Mouse (Mus musculus) forebrain, embryonic 16.5 days (tissue): ENCODE data around the gene Zc3h12a. TPM values are rescaled to one million over a fixed set of nuclear protein-coding genes. Genes with fewer than 3 reads are reported as not detected.
A peak's percentile ranks its signal among the peaks of the same experiment; 100 is the strongest.

Experiments
- ATAC-seq: fragments of 200-750 bp; cut with Nextera tagmentation; 2 replicates; pipeline ENCODE4 v1.8.0; 2017; ENCODE audit warnings: mild to moderate bottlenecking, moderate library complexity
- H3K27ac ChIP-seq: fragments of 300-500 bp; sonication (generic); 2 replicates; pipeline ENCODE4 v1.5.1; 2014; ENCODE audit warnings: low read length, control low read depth
- H3K27me3 ChIP-seq: fragments of 300-500 bp; sonication (generic); replicated peaks from 2 replicates; pipeline ENCODE4 v1.6.1; 2014; ENCODE audit warnings: low read length; ENCODE audit not compliant: control insufficient read depth, insufficient read depth
- H3K36me3 ChIP-seq: fragments of 300-500 bp; sonication (generic); 2 replicates; pipeline ENCODE4 v1.6.1; 2014; ENCODE audit not compliant: control insufficient read depth, insufficient read depth
- H3K4me1 ChIP-seq: fragments of 300-500 bp; sonication (generic); replicated peaks from 2 replicates; pipeline ENCODE4 v1.6.1; 2014; ENCODE audit warnings: low read length; ENCODE audit not compliant: control insufficient read depth, insufficient read depth
- H3K4me2 ChIP-seq: fragments of 300-500 bp; sonication (generic); 2 replicates; pipeline ENCODE4 v1.6.1; 2014; ENCODE audit warnings: mild to moderate bottlenecking, low read length, control low read depth
- H3K4me3 ChIP-seq: fragments of 300-500 bp; sonication (generic); replicated peaks from 2 replicates; pipeline ENCODE4 v1.5.1; 2014; ENCODE audit warnings: mild to moderate bottlenecking, low read length, control low read depth
- H3K9ac ChIP-seq: fragments of 300-500 bp; sonication (generic); replicated peaks from 2 replicates; pipeline ENCODE4 v1.6.1; 2014; ENCODE audit warnings: low read depth, low read length, control low read depth
- H3K9me3 ChIP-seq: fragments of 300-500 bp; sonication (generic); 2 replicates; pipeline ENCODE4 v1.6.1; 2016; ENCODE audit warnings: low read length; ENCODE audit not compliant: control insufficient read depth
- WGBS: fragments of 180-500 bp; shearing (Covaris S2); extraction: QIAGEN DNeasy Blood & Tissue Kit; methylation state at CpG from one replicate; pipeline ENCODE4 v1.1.7; 2014; 5-methylcytosine and 5-hydroxymethylcytosine counted together
- polyA plus RNA-seq: library from polyadenylated mRNA; unstranded; fragments of >200 nt; fragmentation: Nextera tagmentation; extraction: Ambion mirVana; gene quantifications from 2 replicates; pipeline ENCODE4 v1.2.1, GENCODE M21; 2015

Zc3h12a gene
- 0.13 TPM in 1 of 2 replicates, not detected in the other for polyA plus RNA-seq

DNA sequence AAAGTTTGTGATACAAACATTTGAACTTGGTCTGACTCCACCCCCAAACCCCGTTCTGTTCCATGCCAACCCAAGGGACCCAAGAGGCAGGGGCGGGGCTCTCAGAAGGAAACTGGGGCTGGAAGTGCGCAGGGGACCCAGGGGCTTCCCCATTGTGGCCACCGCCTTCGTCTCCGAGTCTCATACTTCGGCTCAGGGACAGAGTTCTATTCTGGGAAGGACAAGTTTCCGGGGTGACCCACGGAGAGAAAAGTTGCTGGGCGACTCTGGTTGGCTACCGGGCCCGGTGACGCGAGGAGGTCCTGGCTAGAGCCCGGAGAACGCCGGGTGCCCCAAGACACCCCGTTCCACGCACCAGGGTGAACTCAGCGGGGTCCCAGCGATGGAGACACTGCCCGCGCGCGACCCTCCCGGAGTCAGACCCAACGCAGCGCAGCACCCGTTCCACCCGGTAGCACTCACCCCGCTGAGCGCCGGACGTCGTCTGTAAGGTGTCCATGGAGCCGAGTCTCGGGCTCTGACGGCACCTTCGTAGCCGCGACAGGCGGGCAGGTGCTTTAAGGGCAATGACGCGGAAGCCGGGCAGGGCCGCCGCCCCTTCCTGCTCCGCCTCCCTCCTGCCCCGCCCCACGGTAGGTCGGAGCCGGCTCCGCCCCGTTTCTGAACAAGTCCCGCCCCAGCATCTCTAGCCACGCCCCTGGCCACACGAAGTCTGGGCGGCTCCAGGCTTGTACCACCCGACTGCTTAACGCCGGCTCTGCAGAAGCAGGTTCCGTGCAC lies at the start of gene Zc3h12a:
Gene Zc3h12a (minus strand): TSS at position 536 of the 780 bp plus-strand sequence.
- no peak within 1 kb of the TSS for H3K27ac ChIP-seq
- peak; percentile 85 for ATAC-seq
- peaks cover 12% of the 10 kb centered on the region for H3K4me1 ChIP-seq
- WGBS: 2% methylated on average over 60 of the region's 62 CpGs
- H3K27me3 ChIP-seq: peaks cover 16% of the 10 kb centered on the region
- H3K4me3 ChIP-seq: peak within 1 kb of the TSS; percentile 65
- H3K9me3 ChIP-seq: no peaks in the 10 kb centered on the region
- no peaks in the 10 kb centered on the region for H3K36me3 ChIP-seq
- peak within 1 kb of the TSS; percentile 67 for H3K9ac ChIP-seq
- peak within 1 kb of the TSS; percentile 96 for H3K4me2 ChIP-seq

DNA sequence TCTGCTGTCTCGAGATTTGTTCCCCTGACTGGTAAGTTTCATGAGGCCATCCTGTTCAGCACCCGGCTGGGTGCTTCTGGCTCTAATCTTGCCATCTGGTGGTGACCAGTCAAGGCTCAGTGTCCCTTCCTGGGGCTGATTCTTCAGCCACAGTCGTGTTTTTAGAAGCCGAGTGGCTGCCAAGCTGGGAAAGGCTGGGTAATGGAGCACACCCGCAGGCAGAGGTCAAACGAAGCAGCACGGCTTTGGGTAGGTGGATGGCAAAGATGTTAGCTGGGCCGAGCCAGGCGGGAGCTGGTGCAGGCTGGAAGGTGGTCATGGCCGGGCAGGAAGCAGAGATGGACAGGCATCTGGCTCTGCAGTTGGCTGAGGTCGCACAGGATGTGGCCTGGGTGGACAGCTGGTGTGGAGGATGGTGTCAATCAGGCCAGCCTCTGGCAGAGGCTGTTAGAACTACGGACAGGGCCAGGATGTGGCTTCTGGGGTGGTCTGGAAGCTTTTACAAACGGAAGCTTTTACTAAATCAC lies 49.1 kb upstream of the Zc3h12a start:
- Histone ChIP-seq H3K4me2 (no peak overlapping the region), H3K27me3 (no peaks in the 10 kb centered on the region), H3K4me1 (no peaks in the 10 kb centered on the region), H3K4me3 (no peak overlapping the region), H3K27ac (no peak overlapping the region), H3K36me3 (no peaks in the 10 kb centered on the region), H3K9ac (no peak overlapping the region), H3K9me3 (no peaks in the 10 kb centered on the region)
- no peak for ATAC-seq
- 62% methylated on average over 13 of the region's 13 CpGs for WGBS

- no peak overlapping the region for H3K4me3 ChIP-seq
- H3K4me1 ChIP-seq: no peaks in the 10 kb centered on the region
- no peaks in the 10 kb centered on the region for H3K36me3 ChIP-seq
- no peaks in the 10 kb centered on the region for H3K27me3 ChIP-seq
- no peaks in the 10 kb centered on the region for H3K9me3 ChIP-seq
- ATAC-seq: no peak
- no peak overlapping the region for H3K9ac ChIP-seq
- no peak overlapping the region for H3K27ac ChIP-seq
- no peak overlapping the region for H3K4me2 ChIP-seq
- WGBS: 94% methylated on average over 5 of the region's 5 CpGs
Measured at GRCm38 (mm10) chr4:125176190-125176589, 48.5 kb upstream of the Zc3h12a start.

DNA sequence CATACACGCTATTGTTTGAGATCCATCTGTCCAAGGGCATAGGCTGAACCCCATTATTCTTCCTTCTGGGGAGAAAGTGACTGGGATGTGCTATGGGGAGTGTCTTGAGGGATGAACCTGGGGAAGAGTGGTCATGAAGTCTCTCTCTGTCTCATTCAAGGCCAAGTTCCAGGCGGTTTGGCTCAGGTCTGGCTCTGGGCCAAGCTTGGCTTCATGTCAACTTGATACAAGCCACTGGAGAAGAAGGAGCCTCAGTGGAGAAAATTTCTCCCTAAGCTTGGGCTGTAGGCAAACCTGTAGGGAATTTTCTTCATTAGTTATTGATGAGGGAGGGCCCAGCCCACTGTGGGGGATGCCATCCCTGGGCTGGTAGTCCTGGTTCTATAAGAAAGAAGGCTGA lies 48.0 kb upstream of the Zc3h12a start:
- no peaks in the 10 kb centered on the region for H3K9me3 ChIP-seq
- H3K36me3 ChIP-seq: no peaks in the 10 kb centered on the region
- no peaks in the 10 kb centered on the region for H3K4me1 ChIP-seq
- WGBS: 47% methylated on average over 2 of the region's 2 CpGs
- H3K4me3 ChIP-seq: no peak overlapping the region
- no peak for ATAC-seq
- no peak overlapping the region for H3K9ac ChIP-seq
- H3K27ac ChIP-seq: no peak overlapping the region
- no peaks in the 10 kb centered on the region for H3K27me3 ChIP-seq
- H3K4me2 ChIP-seq: no peak overlapping the region

DNA sequence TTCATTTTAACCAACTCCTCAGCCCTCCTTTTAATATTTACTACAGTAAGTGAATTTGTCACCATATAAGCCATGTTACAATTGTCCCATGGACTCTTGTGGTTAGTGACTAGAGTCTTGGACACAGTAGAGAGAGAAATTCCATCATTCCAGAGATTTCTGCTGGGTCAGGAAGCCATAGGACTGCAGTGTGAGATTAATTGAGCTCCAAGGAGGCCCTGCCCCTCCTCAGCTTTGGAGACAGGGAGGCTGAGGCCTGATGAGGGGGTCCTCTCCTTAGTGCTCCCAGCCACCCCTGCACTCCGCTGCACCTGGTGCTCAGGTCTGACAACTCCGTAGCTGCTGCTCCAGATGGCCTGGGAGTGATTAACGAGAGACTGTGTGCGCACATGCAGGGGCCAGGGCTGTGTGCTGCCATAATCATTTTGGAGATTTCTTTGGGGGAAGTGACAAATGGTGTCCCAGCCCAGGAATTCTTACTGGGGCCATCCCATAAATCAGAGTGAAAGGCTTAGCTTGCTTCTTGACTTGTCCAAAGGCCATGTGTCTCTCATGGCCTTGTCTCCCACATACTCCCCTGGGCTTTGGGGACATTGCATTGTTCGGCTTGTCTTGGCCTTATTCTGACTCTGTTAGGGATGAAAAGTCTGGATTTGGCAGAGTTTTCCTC lies 47.0 kb upstream of the Zc3h12a start:
- H3K4me1 ChIP-seq: no peaks in the 10 kb centered on the region
- H3K9ac ChIP-seq: no peak overlapping the region
- H3K4me3 ChIP-seq: no peak overlapping the region
- no peak overlapping the region for H3K4me2 ChIP-seq
- ATAC-seq: no peak
- no peaks in the 10 kb centered on the region for H3K9me3 ChIP-seq
- no peak overlapping the region for H3K27ac ChIP-seq
- no peaks in the 10 kb centered on the region for H3K36me3 ChIP-seq
- 56% methylated on average over 5 of the region's 5 CpGs for WGBS
- no peaks in the 10 kb centered on the region for H3K27me3 ChIP-seq

DNA sequence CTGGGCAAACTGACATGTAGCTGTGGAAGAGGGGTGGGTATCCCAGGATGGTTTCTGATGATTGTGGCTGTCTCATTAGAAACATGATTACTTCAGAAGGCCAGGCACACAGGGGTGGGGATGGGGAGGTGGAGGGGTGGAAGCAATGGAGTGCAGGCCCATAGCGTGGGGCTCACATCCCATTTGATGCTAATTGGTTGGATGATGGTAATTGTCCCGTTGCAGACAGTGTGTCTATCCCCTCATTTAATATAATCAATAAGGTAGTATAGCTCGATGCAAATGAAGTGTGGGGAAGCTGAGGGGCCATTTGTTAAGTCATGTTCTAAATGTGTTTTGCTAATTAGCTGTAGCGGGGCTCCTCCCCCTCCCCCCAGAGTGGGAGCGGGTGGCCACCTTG lies 45.5 kb upstream of the Zc3h12a start:
- Histone ChIP-seq H3K27me3 (no peaks in the 10 kb centered on the region), H3K4me1 (no peaks in the 10 kb centered on the region), H3K4me3 (no peak overlapping the region), H3K4me2 (no peak overlapping the region), H3K9ac (no peak overlapping the region), H3K9me3 (no peaks in the 10 kb centered on the region), H3K36me3 (no peaks in the 10 kb centered on the region), H3K27ac (no peak overlapping the region)
- WGBS: 26% methylated on average over 5 of the region's 5 CpGs
- no peak for ATAC-seq

GRCm38 (mm10) chr4:125172736-125173135 lies 45.1 kb upstream of the Zc3h12a start:
- Histone ChIP-seq H3K4me1 (no peaks in the 10 kb centered on the region), H3K4me3 (no peak overlapping the region), H3K9ac (no peak overlapping the region), H3K4me2 (no peak overlapping the region), H3K36me3 (no peaks in the 10 kb centered on the region), H3K27ac (no peak overlapping the region), H3K27me3 (no peaks in the 10 kb centered on the region), H3K9me3 (no peaks in the 10 kb centered on the region)
- 89% methylated on average over 13 of the region's 13 CpGs for WGBS
- no peak for ATAC-seq

DNA sequence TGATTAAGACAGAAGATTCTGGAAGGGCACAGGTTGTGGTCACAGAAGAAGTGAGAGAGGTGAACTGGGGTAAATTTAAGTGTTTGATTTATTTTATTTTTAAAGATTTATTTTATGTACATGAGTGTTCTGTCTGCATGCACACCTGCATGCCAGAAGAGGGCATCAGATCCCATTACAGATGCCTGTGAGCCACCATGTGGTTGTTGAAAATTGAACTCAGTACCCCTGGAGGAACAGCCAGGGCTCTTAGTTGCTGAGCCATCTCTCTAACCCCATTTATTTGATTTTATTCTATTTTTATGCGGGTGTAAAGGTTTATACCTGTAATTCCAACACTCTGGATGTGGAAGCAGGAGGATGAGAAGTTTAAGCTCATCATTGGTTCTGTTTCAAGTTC lies 40.1 kb upstream of the Zc3h12a start:
- WGBS: 93% methylated on average over 1 of the region's 1 CpGs
- no peak overlapping the region for H3K4me2 ChIP-seq
- ATAC-seq: no peak
- no peak overlapping the region for H3K4me3 ChIP-seq
- H3K9ac ChIP-seq: no peak overlapping the region
- no peaks in the 10 kb centered on the region for H3K27me3 ChIP-seq
- no peak overlapping the region for H3K27ac ChIP-seq
- H3K9me3 ChIP-seq: no peaks in the 10 kb centered on the region
- no peaks in the 10 kb centered on the region for H3K36me3 ChIP-seq
- H3K4me1 ChIP-seq: no peaks in the 10 kb centered on the region

GRCm38 (mm10) chr4:125164861-125165260 lies 37.2 kb upstream of the Zc3h12a start:
- no peak overlapping the region for H3K4me2 ChIP-seq
- H3K4me1 ChIP-seq: peaks cover 4% of the 10 kb centered on the region; the same call in 1 of the 2 replicates
- no peaks in the 10 kb centered on the region; the same call in 1 of the 2 replicates for H3K27me3 ChIP-seq
- no peak overlapping the region for H3K4me3 ChIP-seq
- no peaks in the 10 kb centered on the region for H3K36me3 ChIP-seq
- H3K9ac ChIP-seq: no peak overlapping the region
- ATAC-seq: no peak
- 87% methylated on average over 6 of the region's 6 CpGs for WGBS
- H3K9me3 ChIP-seq: no peaks in the 10 kb centered on the region
- no peak overlapping the region for H3K27ac ChIP-seq
